Mouse (Mus musculus) yolk sac, embryonic 10.5 days (tissue): ENCODE data around the gene Lpo.

Experiments used
- DNase-seq: peaks from one replicate; pipeline ENCODE4 v3.0.0-alpha.2; 2017; ENCODE audit warnings: low spot score

The Lpo gene

GRCm38 (mm10) chr11:87758161-87758911 lies 69.8 kb downstream of the Lpo start:
- DNase-seq, result no peak

GRCm38 (mm10) chr11:87757001-87757954 lies 70.8 kb downstream of the Lpo start:
- no peak for DNase-seq
